Mouse (Mus musculus) brown adipose tissue, adult 24 weeks (tissue): ENCODE data around the gene Thbs3. TPM values are rescaled to one million over a fixed set of nuclear protein-coding genes. Genes with fewer than 3 reads are reported as not detected.

ENCODE experiments used
- H3K27ac ChIP-seq: fragments of 200-500 bp; replicated peaks from 2 replicates; pipeline ENCODE4 v1.5.1; 2012; ENCODE audit warnings: low read depth, mild to moderate bottlenecking, low read length
- H3K4me1 ChIP-seq: fragments of 200-500 bp; 2 replicates; pipeline ENCODE4 v1.6.1; 2012; ENCODE audit warnings: low read length, mixed read lengths; ENCODE audit not compliant: control insufficient read depth, insufficient read depth, insufficient read length
- H3K4me3 ChIP-seq: fragments of 200-500 bp; 2 replicates; pipeline ENCODE4 v1.5.1; 2012; ENCODE audit warnings: low read depth, mild to moderate bottlenecking, low read length, moderate library complexity; ENCODE audit not compliant: insufficient read depth
- polyA plus RNA-seq: library from polyadenylated mRNA; stranded (reverse); fragments of >200 nt; gene quantifications from 2 replicates; pipeline ENCODE4 v1.2.4, GENCODE M21; 2012; ENCODE audit not compliant: missing spikeins, insufficient read depth, insufficient read length

Thbs3 gene
- polyA plus RNA-seq, 1 experiment = 8.9 TPM

- H3K4me1 ChIP-seq = 0 out of 2 replicates have a peak, but pooled peaks cover 3% of the 10 kb centered on the region
- H3K4me3 ChIP-seq = peak overlapping the region; percentile 77
- peak overlapping the region; percentile 73 for H3K27ac ChIP-seq
Measured at GRCm38 (mm10) chr3:89228180-89228549, 13.2 kb downstream of the Thbs3 start.

GRCm38 (mm10) chr3:89228836-89229235 is 13.9 kb downstream of the Thbs3 start, which contains the start of gene Muc1:
TSS of gene Muc1 (plus strand) at chr3:89229057.
- Histone ChIP-seq H3K27ac (peak within 1 kb of the TSS; percentile 73), H3K4me3 (peak within 1 kb of the TSS; percentile 77), H3K4me1 (0 out of 2 replicates have a peak, but pooled peaks cover 3% of the 10 kb centered on the region)

GRCm38 (mm10) chr3:89229276-89229675 is 14.3 kb downstream of the Thbs3 start:
- Histone ChIP-seq H3K4me3 (no peak overlapping the region), H3K27ac (no peak overlapping the region), H3K4me1 (0 out of 2 replicates have a peak, but pooled peaks cover 3% of the 10 kb centered on the region)

- Histone ChIP-seq H3K27ac (no peak overlapping the region), H3K4me3 (no peak overlapping the region)
Measured at GRCm38 (mm10) chr3:89230561-89230960, 15.6 kb downstream of the Thbs3 start.

GRCm38 (mm10) chr3:89231345-89231744 is 16.4 kb downstream of the Thbs3 start:
- no peak overlapping the region for H3K4me3 ChIP-seq
- H3K4me1 ChIP-seq = 0 out of 2 replicates have a peak, but pooled peaks cover 3% of the 10 kb centered on the region
- H3K27ac ChIP-seq = no peak overlapping the region

More at GRCm38 (mm10) chr3:89230561-89230960, 15.6 kb downstream of the Thbs3 start:
- 0 out of 2 replicates have a peak, but pooled peaks cover 3% of the 10 kb centered on the region for H3K4me1 ChIP-seq

- no peak overlapping the region for H3K4me3 ChIP-seq
- no peak overlapping the region for H3K27ac ChIP-seq
- 0 out of 2 replicates have a peak, but pooled peaks cover 3% of the 10 kb centered on the region for H3K4me1 ChIP-seq
Measured at GRCm38 (mm10) chr3:89231772-89232275, 16.8 kb downstream of the Thbs3 start.

- Histone ChIP-seq H3K27ac (no peak overlapping the region), H3K4me3 (no peak overlapping the region), H3K4me1 (0 out of 2 replicates have a peak, but pooled peaks cover under 1% of the 10 kb centered on the region)
Measured at GRCm38 (mm10) chr3:89232614-89233013, 17.6 kb downstream of the Thbs3 start.

GRCm38 (mm10) chr3:89233562-89234110 is 18.7 kb downstream of the Thbs3 start:
- Histone ChIP-seq H3K4me3 (no peak overlapping the region), H3K4me1 (no peaks in the 10 kb centered on the region), H3K27ac (no peak overlapping the region)

GRCm38 (mm10) chr3:89236516-89236915 is 21.5 kb downstream of the Thbs3 start:
- Histone ChIP-seq H3K27ac (no peak overlapping the region), H3K4me3 (no peak overlapping the region), H3K4me1 (no peaks in the 10 kb centered on the region)

- no peak overlapping the region for H3K4me3 ChIP-seq
- no peak overlapping the region for H3K27ac ChIP-seq
- no peaks in the 10 kb centered on the region for H3K4me1 ChIP-seq
Measured at GRCm38 (mm10) chr3:89237682-89238081, 22.7 kb downstream of the Thbs3 start.

- Histone ChIP-seq H3K4me1 (no peaks in the 10 kb centered on the region), H3K4me3 (no peak overlapping the region), H3K27ac (no peak overlapping the region)
Measured at GRCm38 (mm10) chr3:89238494-89238893, 23.5 kb downstream of the Thbs3 start.

- Histone ChIP-seq H3K27ac (no peak overlapping the region), H3K4me3 (no peak overlapping the region), H3K4me1 (no peaks in the 10 kb centered on the region)
Measured at GRCm38 (mm10) chr3:89242331-89242895, 27.4 kb downstream of the Thbs3 start.

GRCm38 (mm10) chr3:89243609-89244008 is 28.6 kb downstream of the Thbs3 start:
- no peak overlapping the region for H3K27ac ChIP-seq
- H3K4me3 ChIP-seq = no peak overlapping the region
- no peaks in the 10 kb centered on the region for H3K4me1 ChIP-seq

- no peak overlapping the region for H3K27ac ChIP-seq
- H3K4me3 ChIP-seq = no peak overlapping the region
- H3K4me1 ChIP-seq = no peaks in the 10 kb centered on the region
Measured at GRCm38 (mm10) chr3:89244158-89244981, 29.4 kb downstream of the Thbs3 start.

GRCm38 (mm10) chr3:89244982-89245687 is 30.2 kb downstream of the Thbs3 start:
- H3K27ac ChIP-seq = no peak overlapping the region
- H3K4me3 ChIP-seq = peak overlapping the region; percentile 23
- H3K4me1 ChIP-seq = no peaks in the 10 kb centered on the region
